In genomic region chr3:53919941-53920340, GRCm38 (mm10) we compare ENCODE assay signal across 20 mouse cellular contexts. TPM values are rescaled to one million over a fixed set of nuclear protein-coding genes. Genes with fewer than 3 reads are reported as not detected.
DNase-seq lines count a peak whose midpoint lies in the region; TF ChIP-seq lines count a peak whose summit lies in the region.
"Had no signal": no experiment of that assay in that cellular context is flagged by ENCODE, and none has a peak within 500 bp of the region (broad histone marks: within the 10 kb centered on the region; RNA-seq: fewer than 3 reads in every experiment).

No protein-coding gene starts in this region.

- no peaks in the 10 kb centered on the region for H3K36me3 ChIP-seq in kidney, adult 2 months (ENCODE audit: control insufficient read depth, insufficient read depth, low read length)
- H3K36me3 ChIP-seq: embryonic facial prominence, embryonic 15.5 days; heart, embryonic 10.5 days; hindbrain, embryonic 12.5 days had no signal

- TF ChIP-seq POLR2A in cerebellum, adult 2 months (IDR thresholded peaks at IDR 0.05; ENCODE audit: borderline replicate concordance, insufficient read depth, low read length) = no peak
- TF ChIP-seq POLR2A in kidney, adult 2 months (IDR thresholded peaks at IDR 0.05; ENCODE audit: low read depth, low read length) = no peak

- WGBS in cerebellum, adult 2 months = 93% methylated on average over 2 of the region's 2 CpGs
- 88% methylated on average over 2 of the region's 2 CpGs for WGBS in kidney, adult 2 months

- DNase-seq in layer of hippocampus, adult 11-12 months (ENCODE audit: low spot score) = peak; percentile 46
- no peak for DNase-seq in layer of hippocampus, postnatal 25 days (ENCODE audit: extremely low spot score in 1 of 2, low spot score in 1 of 2)
- DNase-seq in right cerebral cortex, postnatal 25 days = peak; percentile 10
- DNase-seq in right cerebral cortex, postnatal 10 days (ENCODE audit: low spot score in 2 of 2) = no peak
- DNase-seq in layer of hippocampus, adult 9-10 months (ENCODE audit: low spot score) = peak; percentile 43
- no peak for DNase-seq in cerebellum, adult 2 months
- DNase-seq in kidney, adult 2 months = no peak
- DNase-seq: adrenal gland, adult 2 months; adrenal gland, postnatal 25 days; cerebellum, adult 8-10 months; cerebellum, postnatal 14 days; embryo, embryonic 11 days; gastrocnemius, postnatal 10 days; heart, adult 18-20 months; heart, postnatal 10 days; heart, postnatal 4 days had no signal

- no peak overlapping the region for H3K4me3 ChIP-seq in cerebellum, adult 2 months (replicated peaks; ENCODE audit: insufficient read depth, low read depth, low read length)
- H3K4me3 ChIP-seq in kidney, adult 2 months (ENCODE audit: insufficient read depth, low read depth, low read length) = no peak overlapping the region
- H3K4me3 ChIP-seq: embryonic facial prominence, embryonic 15.5 days; erythroblast, embryonic 14.5 days; heart, embryonic 10.5 days; hindbrain, embryonic 12.5 days had no signal

- H3K27ac ChIP-seq in cerebellum, adult 2 months (ENCODE audit: insufficient read depth, low read length) = no peak overlapping the region
- no peak overlapping the region for H3K27ac ChIP-seq in kidney, adult 2 months (ENCODE audit: insufficient read depth, low read depth, low read length)
- H3K27ac ChIP-seq: embryonic facial prominence, embryonic 15.5 days; heart, embryonic 10.5 days; hindbrain, embryonic 12.5 days had no signal

- no peaks in the 10 kb centered on the region for H3K27me3 ChIP-seq in cerebellum, adult 2 months (ENCODE audit: control insufficient read depth, insufficient read depth, low read length)
- no peaks in the 10 kb centered on the region; the same call in 1 of the 2 replicates for H3K27me3 ChIP-seq in kidney, adult 2 months (replicated peaks; ENCODE audit: control insufficient read depth, insufficient read depth, low read length)
- H3K27me3 ChIP-seq: embryonic facial prominence, embryonic 15.5 days; hindbrain, embryonic 12.5 days had no signal

- TF ChIP-seq CTCF in cerebellum, adult 2 months (IDR thresholded peaks at IDR 0.05; ENCODE audit: borderline replicate concordance, insufficient read depth, low read depth, low read length) = no peak
- no peak for TF ChIP-seq CTCF in kidney, adult 2 months (conservative IDR thresholded peaks at IDR 0.05; ENCODE audit: insufficient read depth, insufficient read length, low read depth, low read length)

- no peaks in the 10 kb centered on the region for H3K4me1 ChIP-seq in cerebellum, adult 2 months (ENCODE audit: control insufficient read depth, insufficient read depth, low read length)
- H3K4me1 ChIP-seq in kidney, adult 2 months (ENCODE audit: control insufficient read depth, insufficient read depth, low read length) = no peaks in the 10 kb centered on the region
- H3K4me1 ChIP-seq: embryonic facial prominence, embryonic 15.5 days; heart, embryonic 10.5 days; hindbrain, embryonic 12.5 days had no signal

RNA-seq across cellular contexts. Expression of gene Ufm1, which starts 56.3 kb away (rescaled TPM):
- 10 to 100 TPM; 77.9 to 88.6 TPM for total RNA-seq in layer of hippocampus, postnatal 25 days (2021)
- polyA plus RNA-seq in cerebellum, adult 2 months (2012; rRNA removed) = 44.4 and 50.2 TPM in 2 replicates
- polyA plus RNA-seq in kidney, adult 2 months (2012; rRNA removed) = 13.9 and 26.4 TPM in 2 replicates

Comparison
In these comparisons a context has a peak if more than half of its experiments do, and no peak if none do; other contexts are left out.
1. DNase-seq: peak in layer of hippocampus, adult 11-12 months (single experiment), right cerebral cortex, postnatal 25 days (single experiment) and layer of hippocampus, adult 9-10 months (single experiment); none in layer of hippocampus, postnatal 25 days (0 of 2), right cerebral cortex, postnatal 10 days (0 of 2), cerebellum, adult 2 months (0 of 2) and kidney, adult 2 months (single experiment).